Mouse (Mus musculus): ENCODE measurements around the gene Aldh16a1.
"Not testable (repeated sequence)": the region's sequence is repeated elsewhere in the genome, so short reads cannot be mapped to it uniquely, and the experiment has no call there.

Aldh16a1 gene

DNA sequence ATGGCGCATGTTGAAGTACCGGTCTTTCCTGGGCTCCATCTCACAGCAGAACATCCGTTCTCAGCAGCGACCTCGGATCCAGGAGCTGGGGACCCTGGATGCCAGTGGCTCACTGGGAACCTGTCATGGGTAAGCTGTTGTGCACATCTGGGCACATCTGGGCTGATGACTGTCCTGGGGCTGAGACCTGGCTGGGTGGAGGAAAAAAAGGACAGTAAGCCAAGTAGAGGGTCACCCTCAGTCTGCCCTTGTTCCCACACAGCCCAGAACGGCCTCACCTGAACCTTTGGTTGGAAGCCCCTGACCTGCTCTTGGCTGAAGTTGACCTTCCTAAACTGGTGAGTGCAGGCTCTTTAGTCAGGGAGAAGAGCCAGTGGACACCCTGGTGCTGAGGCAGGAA is 4.6 kb upstream of the Aldh16a1 start:
- no peak for ATAC-seq (ENCODE audit: low TSS enrichment)

DNA sequence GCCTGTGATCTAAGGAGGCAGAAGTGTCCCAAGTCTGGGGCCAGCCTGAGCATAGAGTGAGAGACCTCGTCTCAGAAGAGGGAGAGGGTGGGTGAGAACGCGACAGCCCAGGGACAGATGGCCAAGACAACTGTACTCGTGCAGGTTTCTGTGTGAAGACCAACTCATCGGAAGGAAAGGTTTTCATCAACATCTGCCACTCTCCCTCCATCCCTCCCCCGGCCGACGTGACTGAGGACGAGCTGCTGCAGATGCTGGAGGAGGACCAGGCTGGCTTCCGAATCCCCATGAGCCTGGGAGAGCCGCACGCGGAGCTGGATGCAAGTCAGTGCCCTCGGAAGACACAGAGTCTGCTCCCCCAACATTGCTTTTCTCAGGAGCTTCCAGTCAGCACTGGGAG is 3.1 kb upstream of the Aldh16a1 start:
- no peak for ATAC-seq (ENCODE audit: low TSS enrichment)

DNA sequence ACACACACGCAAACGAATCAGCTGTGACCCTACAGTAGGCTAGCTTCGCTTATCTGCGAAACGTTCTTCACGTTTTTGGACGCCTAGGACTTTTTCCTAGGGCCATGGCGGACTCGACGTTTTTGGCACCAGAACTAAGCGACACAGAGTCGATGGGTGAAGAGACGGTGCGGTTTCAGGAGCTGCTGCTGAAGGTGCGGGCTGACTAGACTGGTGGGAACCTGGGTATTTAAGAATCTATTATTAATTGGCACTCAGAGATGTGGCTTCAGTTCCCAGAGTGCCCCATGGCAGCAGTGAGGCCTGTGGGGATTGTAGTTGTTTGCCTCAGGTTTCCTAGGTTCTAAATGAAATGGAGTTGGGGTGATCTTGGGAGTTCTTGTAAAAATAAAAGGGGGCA is 1.8 kb upstream of the Aldh16a1 start:
- no peak for ATAC-seq (ENCODE audit: low TSS enrichment)

DNA sequence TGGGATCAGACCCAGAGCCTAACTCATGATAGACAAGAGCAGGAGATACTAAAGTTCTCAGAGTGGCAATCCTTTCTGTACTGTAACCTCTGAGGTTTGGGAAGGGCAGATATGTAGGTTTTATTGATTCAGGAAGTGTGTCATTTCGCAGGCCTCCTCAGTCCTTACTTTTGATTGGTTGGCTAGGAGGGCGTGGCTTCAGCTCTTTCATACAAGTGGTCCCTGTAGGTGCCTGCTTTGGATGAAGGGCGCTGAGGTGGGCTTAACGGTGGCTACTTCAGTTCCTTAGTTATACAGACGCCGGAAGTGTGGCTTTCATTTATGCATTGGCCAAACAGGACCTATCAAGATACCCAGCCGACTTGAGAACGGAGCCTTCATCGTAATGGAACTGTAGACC is 1.2 kb upstream of the Aldh16a1 start:
- ATAC-seq (ENCODE audit: low TSS enrichment): no peak

DNA sequence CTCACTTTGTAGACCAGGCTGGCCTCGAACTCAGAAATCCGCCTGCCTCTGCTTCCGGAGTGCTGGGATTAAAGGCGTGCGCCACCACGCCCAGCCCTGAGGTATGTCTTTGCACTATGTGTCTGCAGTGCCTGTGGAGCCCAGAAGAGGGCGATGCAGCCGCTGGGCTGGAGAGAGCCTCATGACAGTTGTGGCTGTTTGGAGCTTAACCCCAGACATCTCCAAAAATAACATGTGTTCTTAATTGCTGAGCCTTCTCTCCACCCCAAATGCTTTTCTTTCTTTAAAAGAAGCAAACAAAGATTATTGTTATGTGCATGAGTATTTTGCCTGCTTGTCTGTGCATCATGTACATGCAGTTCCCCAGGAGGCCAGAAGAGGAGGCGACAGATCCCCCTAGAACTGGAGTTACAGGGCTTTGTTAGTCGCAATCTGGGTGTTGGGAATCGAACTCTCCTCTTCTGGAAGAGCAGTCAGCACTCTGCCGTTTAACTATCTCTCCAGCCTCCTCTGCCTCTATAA is 670 bp upstream of the Aldh16a1 start:
- ATAC-seq (ENCODE audit: low TSS enrichment): no peak

DNA sequence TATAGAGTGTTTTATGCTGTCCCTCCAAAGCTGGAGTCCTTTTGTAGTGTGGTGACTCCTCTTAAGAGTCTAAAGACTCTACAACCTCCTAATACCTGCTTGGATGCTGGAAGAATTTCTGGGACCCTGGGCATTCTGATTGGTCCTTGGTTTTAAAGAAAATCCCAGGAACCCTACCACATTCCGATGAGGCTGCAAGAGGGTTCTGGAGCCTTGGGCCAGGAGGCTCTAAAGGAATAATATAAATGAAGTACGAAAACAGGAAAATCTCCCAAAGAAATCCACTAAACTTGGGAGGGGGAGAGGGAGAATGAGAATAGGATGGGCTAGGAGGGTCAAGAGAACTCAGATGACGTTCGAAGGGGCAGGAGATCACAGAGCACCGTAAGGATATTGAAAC is 798 bp downstream of the Aldh16a1 start:
- ATAC-seq (ENCODE audit: low TSS enrichment): no peak

DNA sequence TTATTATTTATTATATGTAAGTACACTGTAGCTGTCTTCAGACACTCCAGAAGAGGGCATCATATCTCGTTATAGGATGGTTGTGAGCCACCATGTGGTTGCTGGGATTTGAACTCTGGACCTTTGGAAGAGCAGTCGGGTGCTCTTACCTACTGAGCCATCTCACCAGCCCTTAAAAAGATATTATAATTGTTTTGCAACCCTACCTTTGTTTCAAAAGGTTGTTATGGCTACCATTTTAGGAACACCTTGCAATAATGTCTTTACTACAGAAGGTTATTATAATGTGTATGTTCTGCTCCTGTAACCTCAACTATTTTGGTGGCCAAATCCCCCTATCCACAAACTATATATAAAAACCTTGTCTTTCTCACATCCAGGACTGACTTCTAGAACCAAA is 1.3 kb downstream of the Aldh16a1 start:
- not testable (repeated sequence) for ATAC-seq (ENCODE audit: low TSS enrichment)

DNA sequence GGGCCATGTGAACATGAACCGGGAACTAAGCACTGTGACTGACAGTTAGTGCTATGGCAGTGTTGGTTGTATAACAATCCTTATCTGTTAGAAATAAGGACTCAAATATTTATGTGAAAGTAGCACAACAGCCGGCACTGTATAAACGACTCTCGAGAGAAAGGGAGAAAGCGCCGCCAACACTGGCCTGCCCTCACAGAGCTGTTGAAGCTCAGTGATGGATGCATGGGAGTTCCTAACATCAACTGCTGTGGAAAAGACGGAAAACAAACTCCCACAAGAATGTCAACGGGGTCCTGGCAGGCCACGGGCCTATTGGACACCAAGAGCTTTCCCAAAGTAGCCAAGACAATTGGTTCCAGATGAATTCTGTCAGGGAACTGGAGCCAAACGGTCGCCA is 3.1 kb downstream of the Aldh16a1 start:
- ATAC-seq (ENCODE audit: low TSS enrichment): no peak

DNA sequence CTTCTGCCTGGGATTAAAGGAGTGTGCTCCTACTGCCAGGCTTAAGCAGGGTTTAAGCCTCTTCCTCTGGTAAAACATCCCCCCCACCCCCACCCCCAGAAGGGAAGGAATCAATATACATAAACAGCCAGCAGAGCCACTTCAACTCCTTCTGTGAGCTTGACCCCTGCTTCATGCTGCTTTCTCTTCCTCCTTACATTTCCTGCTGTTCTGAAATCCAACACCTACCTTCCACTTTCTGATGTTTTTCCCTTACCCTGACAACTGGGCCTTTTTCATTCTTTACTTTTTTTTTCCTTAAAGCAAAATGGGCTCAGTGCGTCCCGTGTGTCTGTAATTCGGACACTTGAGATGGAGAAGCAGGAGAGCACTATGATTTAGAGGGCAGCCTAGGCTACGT is 4.1 kb downstream of the Aldh16a1 start:
- ATAC-seq (ENCODE audit: low TSS enrichment): no peak

DNA sequence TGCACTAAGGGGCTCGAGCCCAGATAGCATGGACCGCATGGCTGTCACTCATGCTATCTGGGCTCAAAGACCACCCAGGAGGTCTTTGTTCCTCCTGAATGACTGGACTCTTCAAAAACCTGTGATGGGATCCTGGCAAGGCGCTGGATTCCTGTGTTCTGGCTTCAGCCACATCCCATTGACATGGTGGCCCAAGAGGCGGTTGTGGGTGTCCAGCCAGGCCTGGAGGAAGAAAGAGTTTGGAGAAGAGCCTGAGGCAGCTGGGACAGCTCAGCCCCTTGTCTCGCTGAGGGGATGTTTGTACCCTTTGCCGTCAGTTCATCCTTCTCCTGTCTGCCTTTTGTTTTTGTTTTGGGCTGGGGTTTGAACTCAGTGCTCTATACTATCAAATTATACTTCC is 4.8 kb downstream of the Aldh16a1 start:
- ATAC-seq (ENCODE audit: low TSS enrichment): no peak

DNA sequence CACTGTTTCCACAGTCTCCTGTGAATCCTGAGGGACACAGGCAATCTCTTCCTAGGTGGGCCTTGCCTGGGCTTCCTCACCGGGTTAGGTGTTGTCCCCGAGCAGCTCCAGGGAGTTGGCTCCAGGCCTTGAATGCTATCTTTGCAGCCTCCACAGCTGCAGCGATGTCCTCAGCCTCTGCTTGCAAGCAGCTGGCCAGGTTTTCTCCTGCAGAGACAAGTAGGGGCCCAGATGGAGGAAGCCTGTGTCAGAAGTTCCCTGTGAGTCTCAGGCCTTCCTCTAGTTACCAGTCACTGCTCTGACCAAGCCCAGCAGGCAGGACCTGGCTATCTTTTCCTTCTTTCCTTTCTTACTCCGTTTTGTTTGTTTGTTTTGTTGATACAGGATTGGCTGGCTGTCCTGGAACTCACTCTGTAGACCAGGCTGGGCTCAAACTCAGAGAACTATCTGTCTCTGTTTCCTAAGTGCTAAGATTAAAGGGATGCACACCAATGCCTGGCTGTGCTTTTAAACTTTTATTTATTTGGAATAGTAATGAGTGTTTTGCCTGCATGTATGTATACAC is 5.8 kb downstream of the Aldh16a1 start:
- ATAC-seq (ENCODE audit: low TSS enrichment): no peak

DNA sequence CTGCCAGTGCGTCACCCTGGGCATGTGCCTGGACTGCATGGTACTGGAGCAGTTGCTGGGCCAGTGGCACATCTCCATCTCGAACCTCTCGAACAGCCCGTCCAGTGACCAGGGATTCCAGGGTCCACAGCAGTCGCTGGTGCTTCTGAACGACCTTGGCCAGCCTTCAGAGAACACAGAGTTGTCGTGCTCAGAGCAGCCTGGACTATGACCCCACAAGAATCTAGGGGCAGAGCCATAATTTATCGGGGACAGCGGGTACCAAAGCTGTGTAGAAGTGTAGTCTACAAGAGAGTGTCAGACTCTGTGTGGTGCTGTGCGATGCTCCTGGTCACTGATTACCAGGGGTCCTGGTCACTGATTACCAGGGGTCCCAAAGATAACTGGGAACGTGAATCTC is 6.5 kb downstream of the Aldh16a1 start:
- no peak for ATAC-seq (ENCODE audit: low TSS enrichment)

DNA sequence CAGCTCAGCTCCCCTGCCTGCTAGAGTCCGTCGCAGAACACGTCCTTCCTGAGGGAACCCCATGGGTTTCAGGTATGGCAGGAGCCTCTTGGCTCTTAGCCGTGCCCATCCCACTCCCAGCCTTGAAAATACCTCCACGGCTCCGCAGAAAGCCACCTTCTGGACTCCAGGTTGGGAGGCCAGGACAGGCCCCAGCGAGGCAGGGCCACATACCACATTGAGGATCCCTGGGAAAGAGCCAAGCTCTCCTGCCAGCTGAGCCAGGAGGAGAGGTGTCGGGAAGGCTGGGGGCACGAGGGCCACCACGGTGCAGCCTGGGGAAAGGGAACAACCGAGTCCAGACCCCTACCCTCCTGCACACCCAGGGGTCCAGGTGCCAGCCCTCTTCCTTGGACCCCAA is 7.1 kb downstream of the Aldh16a1 start:
- no peak for ATAC-seq (ENCODE audit: low TSS enrichment)

DNA sequence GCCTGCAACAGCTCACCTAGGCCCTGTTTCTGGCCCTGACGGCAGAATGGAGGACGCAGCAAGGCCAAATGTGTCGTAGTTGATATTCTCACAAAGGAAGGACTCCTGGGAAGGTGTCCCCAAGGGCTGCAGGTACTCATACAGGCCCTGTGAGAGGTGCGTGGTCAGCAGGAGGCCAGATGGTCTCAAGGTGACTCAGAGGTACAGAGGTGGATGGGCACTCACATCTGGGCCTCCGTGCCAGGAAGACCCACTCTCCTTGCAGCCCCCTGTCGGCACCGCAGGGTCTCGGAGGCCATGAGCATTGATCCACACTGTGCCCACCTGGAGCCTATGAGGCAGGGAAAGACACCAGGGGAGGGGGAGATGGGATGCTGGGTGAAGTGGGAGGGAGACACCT is 8.9 kb downstream of the Aldh16a1 start:
- ATAC-seq (ENCODE audit: low TSS enrichment): no peak

DNA sequence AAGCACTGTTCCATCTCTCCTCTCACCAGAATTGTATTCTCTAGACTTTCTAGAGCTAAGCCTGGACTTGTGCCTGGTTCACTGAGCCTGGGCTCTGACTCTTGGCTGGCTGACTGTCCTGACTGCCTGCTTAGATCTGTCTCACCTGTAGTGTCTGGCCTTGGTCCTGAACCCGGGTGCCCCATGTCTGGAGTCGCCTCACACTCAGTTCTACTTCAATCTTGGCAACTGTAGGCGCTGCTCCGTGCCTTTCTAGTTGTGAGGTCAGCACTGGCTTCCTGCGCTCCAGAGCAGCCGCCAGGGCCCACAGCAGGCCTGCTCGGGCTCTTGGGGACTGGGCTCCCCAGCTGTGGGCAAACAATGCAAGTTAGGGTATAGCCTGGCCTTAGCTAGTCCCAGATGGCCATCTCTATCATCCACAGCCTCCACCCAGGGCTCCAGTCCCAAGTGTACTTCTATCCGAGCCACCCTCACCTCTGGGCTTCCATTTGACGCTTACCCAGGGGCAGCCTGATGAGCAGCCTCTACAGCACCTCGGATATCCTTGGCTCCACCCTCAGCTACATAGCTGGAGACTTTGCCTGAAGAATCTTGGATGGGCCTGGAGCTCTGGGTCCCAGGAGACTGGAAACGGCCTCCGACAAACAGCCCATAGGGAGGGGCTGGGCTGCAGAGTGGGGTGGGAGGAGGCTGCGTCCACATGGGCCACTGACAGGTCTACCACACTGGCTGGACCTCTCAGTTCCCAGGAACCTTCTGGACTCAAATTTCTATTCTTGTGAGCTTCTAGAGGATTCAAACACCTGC is 9.8 kb downstream of the Aldh16a1 start:
- ATAC-seq (ENCODE audit: low TSS enrichment): no peak

DNA sequence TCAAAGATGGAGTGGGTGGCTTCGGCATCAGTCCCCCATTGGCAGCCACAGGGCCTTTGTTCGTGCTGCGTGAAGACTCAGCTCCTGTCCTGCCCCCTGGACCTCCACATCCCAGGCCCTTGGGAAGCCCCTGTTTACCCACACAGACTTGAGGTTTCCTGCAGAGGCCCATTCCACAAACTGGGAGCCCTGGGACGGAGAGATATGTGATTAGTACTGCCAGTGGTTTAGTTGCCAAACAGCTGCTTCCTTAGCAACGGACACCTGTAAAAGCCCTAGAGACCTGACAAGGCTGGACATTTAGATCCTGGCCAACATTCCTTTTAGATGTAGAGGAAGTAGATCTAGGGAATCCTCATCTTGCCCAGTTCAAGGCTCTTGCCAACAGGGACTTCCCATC is 12.5 kb downstream of the Aldh16a1 start:
- ATAC-seq (ENCODE audit: low TSS enrichment): no peak

DNA sequence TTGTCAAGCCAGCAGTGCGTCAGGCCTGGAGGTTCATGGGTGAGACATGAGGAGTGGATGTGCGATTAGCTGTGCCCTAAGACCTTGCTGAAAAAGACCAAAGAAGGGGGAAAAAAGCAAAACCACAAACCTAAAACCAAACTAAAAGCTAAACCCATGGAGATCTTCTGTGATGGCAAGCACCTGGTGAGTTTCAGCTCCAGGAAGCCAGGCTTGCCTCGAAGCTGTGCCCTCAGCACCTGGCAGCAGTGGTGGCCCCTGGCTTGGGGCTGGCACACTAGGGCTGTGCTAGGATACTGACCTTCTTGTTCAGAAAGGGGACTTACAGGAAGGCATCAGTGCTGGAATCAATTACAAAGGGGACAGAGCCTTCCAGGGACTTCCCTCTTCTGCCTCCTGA is 13.1 kb downstream of the Aldh16a1 start:
- no peak for ATAC-seq (ENCODE audit: low TSS enrichment)

DNA sequence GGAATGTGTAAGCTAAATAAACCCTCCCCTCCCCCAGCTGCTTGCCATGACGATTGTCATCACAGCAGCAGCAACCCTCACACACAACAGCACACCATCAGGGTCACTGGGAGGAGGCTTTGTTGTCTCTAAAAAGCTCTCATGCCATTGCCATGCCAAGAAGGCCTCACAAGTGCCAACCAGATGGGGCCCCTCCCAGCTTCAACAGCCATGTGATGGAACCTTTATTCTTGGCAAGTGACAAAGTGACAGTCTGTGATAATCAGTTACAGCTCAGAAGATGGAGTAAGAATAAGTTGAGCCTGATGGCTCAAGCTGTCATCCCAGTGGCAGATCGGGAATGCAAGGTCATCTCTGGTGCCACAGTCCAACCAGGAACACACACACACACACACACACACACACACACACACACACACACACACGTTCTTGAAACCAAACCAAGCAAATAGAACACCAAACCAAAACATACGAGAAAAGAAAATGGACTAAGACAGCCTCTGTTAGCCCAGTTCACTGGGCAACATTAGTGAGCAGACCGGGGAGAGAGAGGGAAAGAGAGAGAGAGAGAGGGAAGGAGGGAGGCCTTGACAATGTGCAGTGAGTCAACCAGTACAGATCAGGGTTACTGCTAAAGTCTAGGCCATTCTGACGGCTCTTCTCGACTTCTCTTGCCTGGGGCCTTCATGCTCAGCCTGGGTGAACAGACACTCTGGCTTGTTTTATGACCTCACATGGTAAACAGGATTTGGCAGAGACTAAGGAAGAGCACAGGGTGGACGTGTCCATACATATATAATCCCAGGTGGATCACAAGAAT is 14.3 kb downstream of the Aldh16a1 start:
- ATAC-seq (ENCODE audit: low TSS enrichment): no peak

DNA sequence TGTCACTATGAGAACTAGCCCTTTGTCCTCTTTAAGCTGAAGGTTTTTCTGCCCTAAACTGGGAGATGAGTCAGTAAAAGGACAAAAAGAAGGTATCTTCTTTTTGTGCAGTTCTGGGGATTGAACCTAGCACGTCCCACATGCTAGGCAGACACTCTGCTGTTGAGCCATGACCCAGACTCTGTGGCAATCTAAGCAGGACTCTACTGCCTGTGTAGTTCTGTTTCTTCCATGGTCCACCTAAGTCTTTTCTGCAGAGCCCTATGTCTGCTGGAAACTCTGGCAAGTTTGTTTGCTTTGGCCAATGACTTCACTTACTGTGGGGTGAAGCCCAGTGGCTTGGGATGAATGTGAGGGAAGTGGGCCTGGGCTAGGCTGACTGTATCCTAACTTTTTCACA is 16.0 kb downstream of the Aldh16a1 start:
- ATAC-seq (ENCODE audit: low TSS enrichment): no peak

DNA sequence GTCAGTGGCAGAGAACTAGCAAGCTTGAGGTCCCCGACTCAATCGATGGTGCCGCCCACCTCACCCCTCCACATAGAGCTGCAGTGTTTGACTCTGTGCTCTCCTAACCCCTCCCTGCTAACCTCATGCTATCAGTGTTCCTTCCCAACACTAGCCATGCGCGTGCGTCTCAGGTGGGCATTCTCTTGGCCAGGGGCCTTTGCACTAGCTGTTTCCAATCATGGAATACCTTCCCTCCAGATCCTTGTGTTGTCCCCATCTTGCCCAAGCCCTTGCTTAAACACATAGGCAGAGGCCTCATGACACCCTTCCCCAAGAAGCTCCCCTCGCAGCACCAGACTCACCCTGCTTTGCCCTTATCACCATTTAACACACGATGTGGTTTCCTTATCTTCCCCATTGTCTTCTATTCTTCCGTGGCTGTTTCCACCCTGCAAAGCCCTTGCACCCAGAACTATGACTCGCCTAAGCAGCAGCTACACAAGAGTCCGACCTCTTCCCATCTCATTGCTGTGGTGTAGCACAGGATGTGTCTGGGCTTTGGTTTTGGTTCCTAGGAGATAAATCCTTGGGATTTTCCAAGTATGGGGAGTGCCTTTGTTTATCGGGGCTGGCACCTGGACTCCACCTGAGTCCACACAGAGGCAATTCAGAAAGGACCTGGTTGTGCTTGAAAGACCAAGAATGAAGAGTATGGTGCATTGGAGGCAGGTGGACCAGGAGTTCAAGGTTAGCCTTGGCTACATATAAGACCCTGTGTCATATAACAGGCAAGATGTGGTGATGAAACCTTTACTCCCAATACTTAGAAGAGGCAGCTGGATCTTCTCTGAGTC is 17.0 kb downstream of the Aldh16a1 start:
- ATAC-seq (ENCODE audit: low TSS enrichment): no peak

DNA sequence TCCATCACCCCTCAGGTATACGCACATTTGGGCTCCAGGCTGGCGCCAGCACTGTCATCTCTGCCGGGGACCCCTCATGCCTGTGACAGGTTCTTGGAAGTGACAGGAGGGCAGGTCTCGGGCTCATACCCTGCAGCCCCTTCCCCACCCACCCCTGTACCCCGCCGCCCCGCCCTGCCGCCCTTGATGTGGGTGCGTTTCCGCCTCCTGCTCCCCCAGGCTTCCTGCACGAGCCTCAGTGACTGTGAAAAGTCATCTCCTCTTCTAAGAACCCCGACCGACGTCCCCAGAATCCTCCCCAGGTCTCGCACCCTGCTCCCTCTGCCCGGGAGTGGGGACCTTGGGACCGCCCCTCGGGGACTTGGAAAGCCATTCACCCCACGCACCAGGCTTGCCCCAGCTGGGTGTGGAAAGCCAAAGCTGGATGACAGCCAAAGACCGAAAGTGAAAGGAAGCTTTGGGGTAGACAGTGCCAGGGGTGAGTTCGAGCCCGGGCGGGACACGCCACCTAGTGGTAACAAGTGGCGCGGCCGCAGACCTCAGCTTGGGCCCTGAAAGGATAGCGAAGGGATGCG is 18.3 kb downstream of the Aldh16a1 start, which contains the start of the genes Gm45713 and Flt3l:
Gm45713 (minus strand) TSS at position 239 of the 575 bp plus-strand sequence.
Flt3l (minus strand) TSS at position 440 of the 575 bp plus-strand sequence.
- ATAC-seq (ENCODE audit: low TSS enrichment): peak; percentile 79

Data from frontal cortex, adult (tissue).